Mouse (Mus musculus) embryonic facial prominence, embryonic 11.5 days (tissue): ENCODE measurements around the gene Slc35b2. TPM values are rescaled to one million over a fixed set of nuclear protein-coding genes. Genes with fewer than 3 reads are reported as not detected.
A peak's percentile ranks its signal among the peaks of the same experiment; 100 is the strongest.

Source experiments
- ATAC-seq: fragments of 200-750 bp; cut with Nextera tagmentation; replicated peaks from 2 replicates; pipeline ENCODE4 v1.8.0; 2017; ENCODE audit warnings: low read depth; ENCODE audit not compliant: insufficient number of reproducible peaks, low FRiP score, low TSS enrichment
- DNase-seq: peaks from one replicate; pipeline ENCODE4 v3.0.0-alpha.2; 2015; ENCODE audit warnings: low spot score
- H3K27ac ChIP-seq: fragments of 300-500 bp; sonication (generic); replicated peaks from 2 replicates; pipeline ENCODE4 v1.5.1; 2014; ENCODE audit warnings: mild to moderate bottlenecking, low read depth, low read length, control low read depth
- H3K27me3 ChIP-seq: fragments of 300-500 bp; sonication (generic); 2 replicates; pipeline ENCODE4 v1.6.1; 2014; ENCODE audit warnings: mild to moderate bottlenecking, low read length, moderate library complexity, mixed read lengths; ENCODE audit not compliant: control insufficient read depth, insufficient read depth
- H3K36me3 ChIP-seq: fragments of 300-500 bp; sonication (generic); replicated peaks from 2 replicates; pipeline ENCODE4 v1.6.1; 2014; ENCODE audit warnings: low read depth, mild to moderate bottlenecking, low read length, moderate library complexity, mixed read lengths; ENCODE audit not compliant: control insufficient read depth, insufficient read depth
- H3K4me1 ChIP-seq: fragments of 300-500 bp; sonication (generic); 2 replicates; pipeline ENCODE4 v1.6.1; 2014; ENCODE audit warnings: low read length, mixed read lengths; ENCODE audit not compliant: control insufficient read depth, insufficient read depth
- H3K4me2 ChIP-seq: fragments of 300-500 bp; sonication (generic); 2 replicates; pipeline ENCODE4 v1.6.1; 2014; ENCODE audit warnings: low read depth, mild to moderate bottlenecking, control low read depth, low read length, moderate library complexity
- H3K4me3 ChIP-seq: fragments of 300-500 bp; sonication (generic); 2 replicates; pipeline ENCODE4 v1.5.1; 2014; ENCODE audit warnings: low read depth, low read length, control low read depth
- H3K9ac ChIP-seq: fragments of 300-500 bp; sonication (generic); replicated peaks from 2 replicates; pipeline ENCODE4 v1.6.1; 2014; ENCODE audit warnings: mild to moderate bottlenecking, control low read depth, low read length
- H3K9me3 ChIP-seq: fragments of 300-500 bp; sonication (generic); replicated peaks from 2 replicates; pipeline ENCODE4 v1.6.1; 2016; ENCODE audit warnings: mild to moderate bottlenecking, low read length, inconsistent platforms, mixed read lengths; ENCODE audit not compliant: control insufficient read depth
- WGBS: fragments of 180-500 bp; shearing (Covaris S2); extraction: QIAGEN DNeasy Blood & Tissue Kit; methylation state at CpG from one replicate; pipeline ENCODE4 v1.1.7; 2014; 5-methylcytosine and 5-hydroxymethylcytosine counted together
- polyA plus RNA-seq: library from polyadenylated mRNA; unstranded; fragments of >200 nt; fragmentation: Nextera tagmentation; extraction: Ambion mirVana; gene quantifications from 2 replicates; pipeline ENCODE4 v1.2.1, GENCODE M21; 2014

The Slc35b2 gene
- polyA plus RNA-seq, 1 experiment from 2014 or later: 85.6 TPM

- no peak overlapping the region for H3K9ac ChIP-seq
- no peaks in the 10 kb centered on the region for H3K36me3 ChIP-seq
- H3K4me1 ChIP-seq: peaks cover 5% of the 10 kb centered on the region; the same call in 1 of the 2 replicates
- ATAC-seq (no peak), DNase-seq (no peak)
- H3K27me3 ChIP-seq: 0 out of 2 replicates have a peak, but pooled peaks cover 5% of the 10 kb centered on the region
- no peak overlapping the region for H3K4me3 ChIP-seq
- no peak overlapping the region for H3K27ac ChIP-seq
- 78% methylated on average over 3 of the region's 3 CpGs for WGBS
- no peaks in the 10 kb centered on the region for H3K9me3 ChIP-seq
- H3K4me2 ChIP-seq: no peak overlapping the region
Measured at GRCm38 (mm10) chr17:45553065-45553464, 10.6 kb upstream of the Slc35b2 start.

GRCm38 (mm10) chr17:45554420-45554819, 9.3 kb upstream of the Slc35b2 start:
- H3K36me3 ChIP-seq: no peaks in the 10 kb centered on the region
- no peak overlapping the region for H3K4me2 ChIP-seq
- no peak for ATAC-seq
- DNase-seq: no peak
- H3K9ac ChIP-seq: no peak overlapping the region
- H3K27ac ChIP-seq: no peak overlapping the region
- no peak overlapping the region for H3K4me3 ChIP-seq
- WGBS: 56% methylated on average over 1 of the region's 1 CpGs
- H3K27me3 ChIP-seq: 0 out of 2 replicates have a peak, but pooled peaks cover 2% of the 10 kb centered on the region
- H3K4me1 ChIP-seq: peaks cover 5% of the 10 kb centered on the region; the same call in 1 of the 2 replicates
- no peaks in the 10 kb centered on the region for H3K9me3 ChIP-seq

GRCm38 (mm10) chr17:45555452-45556106, 8.1 kb upstream of the Slc35b2 start, which contains the start of gene Nfkbie:
Gene Nfkbie (plus strand): TSS chr17:45555703.
- H3K4me1 ChIP-seq: peaks cover 5% of the 10 kb centered on the region; the same call in 1 of the 2 replicates
- H3K9me3 ChIP-seq: no peaks in the 10 kb centered on the region
- under 1% methylated on average over 45 of the region's 45 CpGs for WGBS
- peak within 1 kb of the TSS; percentile 66 for H3K4me3 ChIP-seq
- peak; percentile 97 for DNase-seq
- ATAC-seq: peak; percentile 63
- no peak within 1 kb of the TSS for H3K27ac ChIP-seq
- H3K27me3 ChIP-seq: 0 out of 2 replicates have a peak, but pooled peaks cover 2% of the 10 kb centered on the region
- no peaks in the 10 kb centered on the region for H3K36me3 ChIP-seq
- peak within 1 kb of the TSS; percentile 82 for H3K9ac ChIP-seq
- peak within 1 kb of the TSS; percentile 96 for H3K4me2 ChIP-seq

GRCm38 (mm10) chr17:45556107-45556489, 7.6 kb upstream of the Slc35b2 start:
- Histone ChIP-seq H3K9ac (peak overlapping the region; percentile 82), H3K27me3 (0 out of 2 replicates have a peak, but pooled peaks cover 2% of the 10 kb centered on the region), H3K4me1 (peaks cover 5% of the 10 kb centered on the region; the same call in 1 of the 2 replicates), H3K4me2 (peak overlapping the region; percentile 96), H3K4me3 (peak overlapping the region; percentile 66), H3K9me3 (no peaks in the 10 kb centered on the region), H3K36me3 (no peaks in the 10 kb centered on the region), H3K27ac (no peak overlapping the region)
- DNase-seq: no peak
- 5% methylated on average over 13 of the region's 14 CpGs for WGBS
- ATAC-seq: no peak

- Histone ChIP-seq H3K4me3 (peak overlapping the region; percentile 66; the same call in 1 of the 2 replicates), H3K9me3 (no peaks in the 10 kb centered on the region), H3K9ac (0 out of 2 replicates have a peak overlapping the region, but pooled peaks have one; percentile 22), H3K36me3 (no peaks in the 10 kb centered on the region), H3K4me1 (peaks cover 5% of the 10 kb centered on the region; the same call in 1 of the 2 replicates), H3K27me3 (0 out of 2 replicates have a peak, but pooled peaks cover 2% of the 10 kb centered on the region), H3K4me2 (peak overlapping the region; percentile 96; the same call in 1 of the 2 replicates), H3K27ac (no peak overlapping the region)
- no peak for ATAC-seq
- no peak for DNase-seq
- 67% methylated on average over 3 of the region's 3 CpGs for WGBS
Measured at GRCm38 (mm10) chr17:45556514-45557245, 7.0 kb upstream of the Slc35b2 start.

- Histone ChIP-seq H3K36me3 (no peaks in the 10 kb centered on the region), H3K9me3 (no peaks in the 10 kb centered on the region), H3K27me3 (0 out of 2 replicates have a peak, but pooled peaks cover 2% of the 10 kb centered on the region), H3K27ac (no peak overlapping the region), H3K4me3 (no peak overlapping the region), H3K4me1 (peaks cover 5% of the 10 kb centered on the region; the same call in 1 of the 2 replicates), H3K9ac (0 out of 2 replicates have a peak overlapping the region, but pooled peaks have one; percentile 22), H3K4me2 (no peak overlapping the region)
- WGBS: 67% methylated on average over 6 of the region's 7 CpGs
- ATAC-seq (no peak), DNase-seq (no peak)
Measured at GRCm38 (mm10) chr17:45557246-45557824, 6.3 kb upstream of the Slc35b2 start.

GRCm38 (mm10) chr17:45557998-45558862, 5.4 kb upstream of the Slc35b2 start:
- no peak for DNase-seq
- 0 out of 2 replicates have a peak, but pooled peaks cover 2% of the 10 kb centered on the region for H3K27me3 ChIP-seq
- 61% methylated on average over 16 of the region's 16 CpGs for WGBS
- no peak overlapping the region for H3K27ac ChIP-seq
- peaks cover 5% of the 10 kb centered on the region; the same call in 1 of the 2 replicates for H3K4me1 ChIP-seq
- H3K4me3 ChIP-seq: no peak overlapping the region
- no peak for ATAC-seq
- no peak overlapping the region for H3K4me2 ChIP-seq
- no peaks in the 10 kb centered on the region for H3K36me3 ChIP-seq
- no peak overlapping the region; the same call in 1 of the 2 replicates for H3K9ac ChIP-seq
- H3K9me3 ChIP-seq: no peaks in the 10 kb centered on the region
